Mouse (Mus musculus) embryonic fibroblast, embryonic 13.5 days (primary cell): ENCODE data around the gene Cgref1. TPM values are rescaled to one million over a fixed set of nuclear protein-coding genes. Genes with fewer than 3 reads are reported as not detected.

Experiments
- H3K27ac ChIP-seq: 2 replicates; pipeline ENCODE4 v1.5.1; 2012; ENCODE audit warnings: low read length, control low read depth, inconsistent platforms; ENCODE audit not compliant: insufficient read depth
- H3K4me1 ChIP-seq: 2 replicates; pipeline ENCODE4 v1.6.1; 2011; ENCODE audit warnings: low read length; ENCODE audit not compliant: control insufficient read depth, insufficient read depth
- H3K4me3 ChIP-seq: 2 replicates; pipeline ENCODE4 v1.5.1; 2011; ENCODE audit warnings: mild to moderate bottlenecking, control low read depth, low read length; ENCODE audit not compliant: insufficient read depth
- CTCF ChIP-seq: IDR thresholded peaks from 2 replicates; pipeline ENCODE4 v1.5.1; 2011; ENCODE audit warnings: mild to moderate bottlenecking, control low read depth, low read length, moderate library complexity, borderline replicate concordance; ENCODE audit not compliant: insufficient read depth
- POLR2A ChIP-seq: IDR thresholded peaks from 2 replicates; pipeline ENCODE4 v1.6.1; 2011; ENCODE audit warnings: low read depth, mild to moderate bottlenecking, control low read depth, low read length, moderate library complexity
- polyA plus RNA-seq: library from polyadenylated mRNA; stranded (reverse); fragments of >200 nt; gene quantifications from 2 replicates; pipeline ENCODE4 v1.2.4, GENCODE M21; 2011; ENCODE audit warnings: low read depth; ENCODE audit not compliant: missing spikeins, insufficient read length

The Cgref1 gene
- polyA plus RNA-seq, 1 experiment = 14.4 TPM

- Histone ChIP-seq H3K4me3 (no peak overlapping the region), H3K27ac (no peak overlapping the region), H3K4me1 (0 out of 2 replicates have a peak, but pooled peaks cover 2% of the 10 kb centered on the region)
- TF ChIP-seq CTCF = no peak
- TF ChIP-seq POLR2A = no peak
Observed at GRCm38 (mm10) chr5:30930846-30931245, 14.5 kb downstream of the Cgref1 start.

- Histone ChIP-seq H3K4me3 (no peak overlapping the region), H3K27ac (no peak overlapping the region), H3K4me1 (0 out of 2 replicates have a peak, but pooled peaks cover 2% of the 10 kb centered on the region)
- TF ChIP-seq CTCF = 0 out of 2 replicates have a peak, but pooled peaks have one; percentile 28
- no peak for TF ChIP-seq POLR2A
Observed at GRCm38 (mm10) chr5:30930121-30930520, 15.3 kb downstream of the Cgref1 start.

GRCm38 (mm10) chr5:30927945-30928529, 17.4 kb downstream of the Cgref1 start:
- no peak overlapping the region for H3K27ac ChIP-seq
- 0 out of 2 replicates have a peak, but pooled peaks cover 2% of the 10 kb centered on the region for H3K4me1 ChIP-seq
- TF ChIP-seq CTCF = no peak
- 0 out of 2 replicates have a peak, but pooled peaks have one; percentile 5 for TF ChIP-seq POLR2A
- H3K4me3 ChIP-seq = no peak overlapping the region

- no peak overlapping the region for H3K4me3 ChIP-seq
- H3K4me1 ChIP-seq = peaks cover 4% of the 10 kb centered on the region; the same call in 1 of the 2 replicates
- H3K27ac ChIP-seq = no peak overlapping the region
- no peak for TF ChIP-seq POLR2A
- no peak for TF ChIP-seq CTCF
Observed at GRCm38 (mm10) chr5:30926073-30926472, 19.3 kb downstream of the Cgref1 start.

- Histone ChIP-seq H3K27ac (no peak overlapping the region), H3K4me1 (peaks cover 3% of the 10 kb centered on the region; the same call in 1 of the 2 replicates), H3K4me3 (no peak overlapping the region)
- TF ChIP-seq CTCF (no peak), POLR2A (no peak)
Observed at GRCm38 (mm10) chr5:30925217-30925616, 20.2 kb downstream of the Cgref1 start.

GRCm38 (mm10) chr5:30924614-30925013, 20.8 kb downstream of the Cgref1 start:
- peaks cover 3% of the 10 kb centered on the region; the same call in 1 of the 2 replicates for H3K4me1 ChIP-seq
- TF ChIP-seq CTCF = no peak
- no peak for TF ChIP-seq POLR2A
- no peak overlapping the region for H3K27ac ChIP-seq
- no peak overlapping the region for H3K4me3 ChIP-seq

GRCm38 (mm10) chr5:30923119-30923518, 22.3 kb downstream of the Cgref1 start:
- TF ChIP-seq CTCF = no peak
- TF ChIP-seq POLR2A = no peak
- H3K4me3 ChIP-seq = no peak overlapping the region
- peaks cover 3% of the 10 kb centered on the region; the same call in 1 of the 2 replicates for H3K4me1 ChIP-seq
- no peak overlapping the region for H3K27ac ChIP-seq

GRCm38 (mm10) chr5:30922581-30923041, 22.8 kb downstream of the Cgref1 start:
- Histone ChIP-seq H3K4me3 (no peak overlapping the region), H3K27ac (no peak overlapping the region), H3K4me1 (peaks cover 3% of the 10 kb centered on the region; the same call in 1 of the 2 replicates)
- no peak for TF ChIP-seq POLR2A
- no peak for TF ChIP-seq CTCF

GRCm38 (mm10) chr5:30921256-30922033, 23.9 kb downstream of the Cgref1 start, which contains the start of gene Khk:
Khk (plus strand) TSS chr5:30921431.
- Histone ChIP-seq H3K4me1 (peaks cover 3% of the 10 kb centered on the region; the same call in 1 of the 2 replicates), H3K4me3 (peak within 1 kb of the TSS; percentile 49), H3K27ac (no peak within 1 kb of the TSS)
- TF ChIP-seq CTCF = peak; percentile 83
- TF ChIP-seq POLR2A = peak; percentile 64
